Mouse (Mus musculus) CH12.LX (cell line): ENCODE measurements at regions not wholly inside any gene's neighbourhood (a gene's known extent, or its start where the extent isn't known, plus 50 kb on each side); places are given as distances from the start of the nearest gene placed in this dataset.

Experiments used
- DNase-seq: peaks from one replicate; pipeline ENCODE4 v3.0.0-alpha.2; 2013; ENCODE audit errors: extremely low read depth
- H3K27ac ChIP-seq: 2 replicates; pipeline ENCODE4 v1.5.1; 2012; ENCODE audit warnings: low read depth, mild to moderate bottlenecking, control low read depth, moderate library complexity; ENCODE audit not compliant: insufficient read depth
- H3K27me3 ChIP-seq: replicated peaks from 2 replicates; pipeline ENCODE3; 2012; ENCODE audit warnings: inconsistent platforms
- H3K36me3 ChIP-seq, 2 experiments: replicated peaks in 1 of 2; 2 replicates each; pipeline versions ENCODE3 to v1.6.1; 2012; ENCODE audit warnings: inconsistent platforms in 1 of 2, low read length in 1 of 2, mild to moderate bottlenecking in 1 of 2, mixed read lengths in 1 of 2, moderate library complexity in 1 of 2; ENCODE audit not compliant: control insufficient read depth in 1 of 2, insufficient read depth in 1 of 2
- H3K4me1 ChIP-seq, 2 experiments: 2 replicates each; pipeline ENCODE4 v1.6.1; 2012; ENCODE audit warnings: inconsistent platforms in 1 of 2, moderate library complexity in 1 of 2; ENCODE audit not compliant: insufficient read depth in 2 of 2, control insufficient read depth in 1 of 2
- H3K4me2 ChIP-seq: 2 replicates; pipeline ENCODE4 v1.6.1; 2012; ENCODE audit warnings: low read depth, mild to moderate bottlenecking, control low read depth; ENCODE audit not compliant: poor library complexity, insufficient read depth, severe bottlenecking
- H3K4me3 ChIP-seq, 3 experiments: fragments of 150-350 bp in 1 of 3; sonication (generic) in 1 of 3; replicated peaks in 1 of 3; 2 replicates each; pipeline versions ENCODE3 to v1.5.1; 2011 to 2012; ENCODE audit warnings: low read depth in 2 of 3, low read length in 2 of 3, mild to moderate bottlenecking in 2 of 3, moderate library complexity in 2 of 3, control low read depth in 1 of 3, improper control_type of control experiment in 1 of 3, inconsistent platforms in 1 of 3, mixed read lengths in 1 of 3; ENCODE audit not compliant: poor library complexity in 1 of 3
- H3K79me2 ChIP-seq: replicated peaks from 2 replicates; pipeline ENCODE4 v1.6.1; 2012; ENCODE audit warnings: mild to moderate bottlenecking, moderate library complexity; ENCODE audit not compliant: control insufficient read depth, poor library complexity, insufficient read depth, severe bottlenecking; ENCODE audit errors: extremely low read depth
- H3K9ac ChIP-seq: 2 replicates; pipeline ENCODE4 v1.6.1; 2012; ENCODE audit warnings: low read depth, mild to moderate bottlenecking, control low read depth, moderate library complexity; ENCODE audit not compliant: insufficient read depth
- H3K9me3 ChIP-seq: replicated peaks from 2 replicates; pipeline ENCODE3; 2012; ENCODE audit warnings: low read length, inconsistent platforms, mixed read lengths
- CHD1 ChIP-seq: IDR thresholded peaks from 2 replicates; pipeline ENCODE4 v1.6.1; 2012; ENCODE audit warnings: low read depth, low read length, improper control_type of control experiment, inconsistent platforms
- CHD2 ChIP-seq: IDR thresholded peaks from 2 replicates; pipeline ENCODE4 v1.6.1; 2011; ENCODE audit warnings: low read length, improper control_type of control experiment
- CTCF ChIP-seq, 2 experiments: IDR thresholded peaks in 1 of 2; conservative IDR thresholded peaks in 1 of 2; 2 replicates each; pipeline ENCODE4 v1.5.1; 2011 to 2012; ENCODE audit warnings: low read depth in 2 of 2, low read length in 2 of 2, improper control_type of control experiment in 1 of 2, inconsistent platforms in 1 of 2, mild to moderate bottlenecking in 1 of 2, moderate library complexity in 1 of 2
- ELF1 ChIP-seq: IDR thresholded peaks from 2 replicates; pipeline ENCODE4 v1.6.1; 2014; ENCODE audit warnings: low read depth, mild to moderate bottlenecking, inconsistent platforms, low read length, improper control_type of control experiment
- ETS1 ChIP-seq: conservative IDR thresholded peaks from 2 replicates; pipeline ENCODE4 v1.6.1; 2012; ENCODE audit warnings: low read depth, mild to moderate bottlenecking, inconsistent platforms, low read length, improper control_type of control experiment, moderate library complexity
- GABPA ChIP-seq: IDR thresholded peaks from 2 replicates; pipeline ENCODE4 v1.6.1; 2012; ENCODE audit warnings: low read depth, low read length, improper control_type of control experiment, inconsistent platforms; ENCODE audit not compliant: insufficient replicate concordance
- HCFC1 ChIP-seq: IDR thresholded peaks from 2 replicates; pipeline ENCODE4 v1.6.1; 2012; ENCODE audit warnings: low read depth, mild to moderate bottlenecking, inconsistent platforms, low read length, improper control_type of control experiment
- JUN ChIP-seq: IDR thresholded peaks from 2 replicates; pipeline ENCODE4 v1.6.1; 2011; ENCODE audit warnings: low read depth, mild to moderate bottlenecking, low read length, improper control_type of control experiment, moderate library complexity; ENCODE audit not compliant: insufficient read depth
- KAT2A ChIP-seq: IDR thresholded peaks from 2 replicates; pipeline ENCODE4 v1.6.1; 2012; ENCODE audit warnings: low read length, improper control_type of control experiment, inconsistent platforms; ENCODE audit not compliant: insufficient replicate concordance
- MAFK ChIP-seq: IDR thresholded peaks from 2 replicates; pipeline ENCODE4 v1.6.1; 2011; ENCODE audit warnings: low read length, improper control_type of control experiment; ENCODE audit not compliant: insufficient replicate concordance
- MAX ChIP-seq: IDR thresholded peaks from 2 replicates; pipeline ENCODE4 v1.6.1; 2011; ENCODE audit warnings: low read length, improper control_type of control experiment
- MXI1 ChIP-seq: IDR thresholded peaks from 2 replicates; pipeline ENCODE4 v1.6.1; 2011; ENCODE audit warnings: mild to moderate bottlenecking, low read depth, low read length, improper control_type of control experiment
- MYC ChIP-seq: IDR thresholded peaks from 2 replicates; pipeline ENCODE4 v1.6.1; 2011; ENCODE audit warnings: low read depth, mild to moderate bottlenecking, improper control_type of control experiment, low read length
- NELFE ChIP-seq: IDR thresholded peaks from 2 replicates; pipeline ENCODE4 v1.6.1; 2011; ENCODE audit warnings: low read depth, low read length, improper control_type of control experiment
- NRF1 ChIP-seq: IDR thresholded peaks from 2 replicates; pipeline ENCODE4 v1.6.1; 2014; ENCODE audit warnings: low read depth, mild to moderate bottlenecking, inconsistent platforms, low read length, improper control_type of control experiment, moderate library complexity
- POLR2A ChIP-seq: IDR thresholded peaks from 2 replicates; pipeline ENCODE4 v1.6.1; 2011; ENCODE audit warnings: low read depth, mild to moderate bottlenecking, improper control_type of control experiment, low read length
- RAD21 ChIP-seq: IDR thresholded peaks from 2 replicates; pipeline ENCODE4 v1.6.1; 2011; ENCODE audit warnings: low read depth, mild to moderate bottlenecking, low read length, improper control_type of control experiment, moderate library complexity
- RCOR1 ChIP-seq: conservative IDR thresholded peaks from 2 replicates; pipeline ENCODE4 v1.6.1; 2012; ENCODE audit warnings: low read depth, mild to moderate bottlenecking, inconsistent platforms, low read length, improper control_type of control experiment
- SIN3A ChIP-seq: IDR thresholded peaks from 2 replicates; pipeline ENCODE4 v1.6.1; 2012; ENCODE audit warnings: low read length, improper control_type of control experiment, inconsistent platforms
- TCF12 ChIP-seq: IDR thresholded peaks from 2 replicates; pipeline ENCODE4 v1.6.1; 2014; ENCODE audit warnings: low read depth, mild to moderate bottlenecking, inconsistent platforms, low read length, improper control_type of control experiment
- UBTF ChIP-seq: IDR thresholded peaks from 2 replicates; pipeline ENCODE4 v1.6.1; 2012; ENCODE audit warnings: low read depth, mild to moderate bottlenecking, inconsistent platforms, low read length, improper control_type of control experiment, moderate library complexity
- USF1 ChIP-seq: IDR thresholded peaks from 2 replicates; pipeline ENCODE4 v1.6.1; 2014; ENCODE audit warnings: low read depth, mild to moderate bottlenecking, inconsistent platforms, low read length, improper control_type of control experiment
- ZKSCAN1 ChIP-seq: IDR thresholded peaks from 2 replicates; pipeline ENCODE4 v1.6.1; 2012; ENCODE audit warnings: low read depth, inconsistent platforms, low read length, improper control_type of control experiment, borderline replicate concordance
- ZMIZ1 ChIP-seq: IDR thresholded peaks from 2 replicates; pipeline ENCODE4 v1.6.1; 2012; ENCODE audit warnings: low read depth, mild to moderate bottlenecking, inconsistent platforms, low read length, improper control_type of control experiment
- ZNF384 ChIP-seq: IDR thresholded peaks from 2 replicates; pipeline ENCODE4 v1.6.1; 2012; ENCODE audit warnings: low read depth, low read length, improper control_type of control experiment, inconsistent platforms
- dilution Hi-C: fragments of 300-500 bp; cut with MboI; formaldehyde crosslinking; loops from 2 replicates; pipeline ENCODE4 v1.14.3; 2020; ENCODE audit warnings: low sequenced_read_pairs; ENCODE audit not compliant: extremely low pct_unique_long_range_greater_than_20kb, extremely low pct_ligation_motif_present
- in situ Hi-C: fragments of 300-500 bp; cut with MboI; formaldehyde crosslinking; loops from 3 replicates; pipeline ENCODE4 v1.14.3; 2019; ENCODE audit warnings: low sequenced_read_pairs, low pct_ligation_motif_present, low pct_unique_long_range_greater_than_20kb, mixed read lengths

DNA sequence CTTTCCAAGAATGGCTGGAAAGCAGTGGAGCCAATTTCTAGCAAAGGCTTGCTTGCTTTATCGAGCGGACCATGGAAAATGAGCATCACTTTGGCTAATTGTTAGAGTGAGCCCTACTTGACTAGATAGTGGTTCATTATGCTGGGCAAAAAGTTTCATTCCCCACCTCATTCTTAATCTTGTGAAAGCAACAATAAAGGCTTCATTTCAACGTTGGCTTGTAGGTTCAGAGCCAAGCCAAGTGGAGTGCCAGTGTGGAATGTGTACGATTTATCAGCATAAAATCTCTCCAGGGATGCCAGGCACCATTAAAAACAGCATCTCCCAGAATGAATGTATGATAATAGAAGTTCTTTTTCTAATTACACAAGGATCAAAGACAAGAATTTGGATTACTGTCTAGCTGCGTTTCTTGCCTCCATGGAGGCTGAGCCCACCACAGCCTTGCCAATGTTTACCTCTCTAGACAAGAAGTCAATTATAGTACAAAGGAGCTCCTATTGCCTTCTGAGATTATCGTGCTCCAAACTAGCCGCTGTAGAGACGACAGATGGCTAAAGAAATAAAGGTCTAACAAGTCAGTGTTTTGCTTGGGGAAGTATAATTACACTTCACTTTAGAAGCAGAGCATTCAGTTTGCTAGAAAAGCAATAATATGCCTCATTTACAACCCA, 404.9 kb upstream of the Npsr1 start:
- Histone ChIP-seq H3K4me2 (no peak overlapping the region), H3K9me3 (no peaks in the 10 kb centered on the region), H3K9ac (no peak overlapping the region), H3K4me3 (no peak overlapping the region), H3K27me3 (no peaks in the 10 kb centered on the region), H3K4me1 (no peaks in the 10 kb centered on the region), H3K27ac (no peak overlapping the region), H3K36me3 (no peaks in the 10 kb centered on the region), H3K79me2 (no peaks in the 10 kb centered on the region)
- no peak for TF ChIP-seq ETS1
- TF ChIP-seq SIN3A = no peak
- no peak for TF ChIP-seq USF1
- TF ChIP-seq GABPA = no peak
- no peak for TF ChIP-seq MYC
- no peak for TF ChIP-seq KAT2A
- no peak for TF ChIP-seq ZNF384
- no peak for TF ChIP-seq MAFK
- no peak for TF ChIP-seq RAD21
- no peak for TF ChIP-seq UBTF
- TF ChIP-seq CHD1 = no peak
- TF ChIP-seq MAX = no peak
- no peak for TF ChIP-seq CTCF (conservative IDR thresholded peaks at IDR 0.05 in 1 of 2, IDR thresholded peaks at IDR 0.05 in 1 of 2; ENCODE audit: low read depth in 2 of 2, low read length in 2 of 2)
- TF ChIP-seq ELF1 = no peak
- no peak for TF ChIP-seq NELFE
- TF ChIP-seq ZKSCAN1 = no peak
- TF ChIP-seq ZMIZ1 = no peak
- TF ChIP-seq NRF1 = no peak
- no peak for DNase-seq
- in situ Hi-C loops = no loop called here
- dilution Hi-C loops = no loop called here

DNA sequence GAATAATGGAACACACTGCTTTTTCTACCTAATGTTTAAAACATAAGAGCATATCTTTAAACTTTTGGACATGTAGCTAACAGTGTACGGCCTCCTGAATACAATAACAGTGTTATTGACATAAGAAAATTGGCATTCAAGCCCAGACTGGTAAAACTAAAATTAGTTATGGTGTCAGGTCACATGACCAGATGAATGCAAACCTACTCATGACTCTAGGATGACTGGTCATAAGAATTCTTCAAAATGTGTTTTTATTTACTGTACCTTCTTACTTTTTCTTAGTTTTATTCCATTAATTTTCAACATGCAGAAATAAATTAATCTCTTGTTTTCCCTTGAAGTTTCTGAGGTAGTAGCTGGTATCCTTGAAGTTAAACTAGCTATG, 404.4 kb upstream of the Npsr1 start:
- TF ChIP-seq CHD2 = no peak
- no peak for TF ChIP-seq MXI1
- no peak for TF ChIP-seq RCOR1
- no peak for TF ChIP-seq TCF12
- TF ChIP-seq UBTF = no peak
- no peak for TF ChIP-seq MAX
- TF ChIP-seq POLR2A = no peak
- no peak for TF ChIP-seq GABPA
- no peak for TF ChIP-seq JUN
- no peak for TF ChIP-seq ZNF384
- no peak for TF ChIP-seq HCFC1
- TF ChIP-seq KAT2A = no peak
- no peak for TF ChIP-seq RAD21
- TF ChIP-seq, all 38 proteins: peak for 0
- no peak overlapping the region for H3K9ac ChIP-seq
- no peaks in the 10 kb centered on the region for H3K79me2 ChIP-seq
- H3K4me3 ChIP-seq = no peak overlapping the region
- H3K27ac ChIP-seq = no peak overlapping the region
- dilution Hi-C loops (no loop called here), in situ Hi-C loops (no loop called here)
- H3K4me2 ChIP-seq = no peak overlapping the region
- no peaks in the 10 kb centered on the region for H3K36me3 ChIP-seq
- H3K27me3 ChIP-seq = no peaks in the 10 kb centered on the region
- H3K4me1 ChIP-seq = no peaks in the 10 kb centered on the region
- DNase-seq = no peak
- H3K9me3 ChIP-seq = no peaks in the 10 kb centered on the region
